Mouse (Mus musculus) adrenal gland, postnatal 36 days (tissue): ENCODE measurements around the gene Gas7. TPM values are rescaled to one million over a fixed set of nuclear protein-coding genes. Genes with fewer than 3 reads are reported as not detected.

Source experiments
- DNase-seq, 2 experiments: peaks; one replicate each; pipeline ENCODE4 v3.0.0; 2021; ENCODE audit warnings: mixed read lengths in 1 of 2
- total RNA-seq, 2 experiments: library from RNA; stranded (reverse); gene quantifications; 2 replicates each; pipeline ENCODE4 v1.2.3; 2021

The Gas7 gene
- total RNA-seq, 2 experiments from 2014 or later, result 37.2 to 76.3 TPM

- DNase-seq, result peak; percentile 51 to 55
These were observed 34.5 kb downstream of the Gas7 start for GRCm38 (mm10) chr11:67489647-67490175.

GRCm38 (mm10) chr11:67496796-67497195 is 41.6 kb downstream of the Gas7 start:
- no peak for DNase-seq

- DNase-seq, result peak in 1 of 2 experiments; percentile 17
These were observed 44.9 kb downstream of the Gas7 start for GRCm38 (mm10) chr11:67500115-67500514.

- DNase-seq, result peak in 1 of 2 experiments; percentile 12
These were observed 46.4 kb downstream of the Gas7 start for GRCm38 (mm10) chr11:67501468-67502244.

- no peak for DNase-seq
These were observed 54.1 kb downstream of the Gas7 start for GRCm38 (mm10) chr11:67509219-67509876.

GRCm38 (mm10) chr11:67510831-67511230 is 55.6 kb downstream of the Gas7 start:
- DNase-seq, result no peak

GRCm38 (mm10) chr11:67513001-67513400 is 57.8 kb downstream of the Gas7 start:
- DNase-seq, result no peak

- peak in 1 of 2 experiments; percentile 52 for DNase-seq
These were observed 59.2 kb downstream of the Gas7 start for GRCm38 (mm10) chr11:67514401-67514800.

GRCm38 (mm10) chr11:67515020-67515911 is 60.0 kb downstream of the Gas7 start:
- peak; percentile 81 to 86 for DNase-seq

- no peak for DNase-seq
These were observed 60.7 kb downstream of the Gas7 start for GRCm38 (mm10) chr11:67515912-67516305.

- DNase-seq, result no peak
These were observed 62.5 kb downstream of the Gas7 start for GRCm38 (mm10) chr11:67517748-67518147.

- no peak for DNase-seq
These were observed 63.7 kb downstream of the Gas7 start for GRCm38 (mm10) chr11:67518985-67519384.

- no peak for DNase-seq
These were observed 67.4 kb downstream of the Gas7 start for GRCm38 (mm10) chr11:67522671-67523070.

GRCm38 (mm10) chr11:67523806-67524205 is 68.6 kb downstream of the Gas7 start:
- no peak for DNase-seq

GRCm38 (mm10) chr11:67524731-67525130 is 69.5 kb downstream of the Gas7 start:
- no peak for DNase-seq

GRCm38 (mm10) chr11:67525841-67526240 is 70.6 kb downstream of the Gas7 start:
- DNase-seq, result no peak

GRCm38 (mm10) chr11:67526621-67527545 is 71.6 kb downstream of the Gas7 start:
- DNase-seq, result peak; percentile 82 to 89

- DNase-seq, result no peak
These were observed 76.0 kb downstream of the Gas7 start for GRCm38 (mm10) chr11:67531286-67531685.

- DNase-seq, result no peak
These were observed 76.8 kb downstream of the Gas7 start for GRCm38 (mm10) chr11:67531926-67532565.

GRCm38 (mm10) chr11:67532728-67533127 is 77.5 kb downstream of the Gas7 start:
- DNase-seq, result no peak

- no peak for DNase-seq
These were observed 77.9 kb downstream of the Gas7 start for GRCm38 (mm10) chr11:67533151-67533550.
